Mouse (Mus musculus) embryonic facial prominence, embryonic 12.5 days (tissue): ENCODE results near the gene Capzb. TPM values are rescaled to one million over a fixed set of nuclear protein-coding genes. Genes with fewer than 3 reads are reported as not detected.

Source experiments
- ATAC-seq: fragments of 200-750 bp; cut with Nextera tagmentation; 2 replicates; pipeline ENCODE4 v1.8.0; 2017; ENCODE audit not compliant: insufficient number of reproducible peaks, insufficient read depth, low FRiP score, low TSS enrichment
- H3K27ac ChIP-seq: fragments of 300-500 bp; sonication (generic); 2 replicates; pipeline ENCODE4 v1.5.1; 2016; ENCODE audit warnings: mild to moderate bottlenecking
- H3K27me3 ChIP-seq: fragments of 300-500 bp; sonication (generic); 2 replicates; pipeline ENCODE4 v1.6.1; 2016; ENCODE audit warnings: mild to moderate bottlenecking, moderate library complexity
- H3K36me3 ChIP-seq: fragments of 300-500 bp; sonication (generic); 2 replicates; pipeline ENCODE4 v1.6.1; 2016; ENCODE audit warnings: mild to moderate bottlenecking
- H3K4me1 ChIP-seq: fragments of 300-500 bp; sonication (generic); 2 replicates; pipeline ENCODE4 v1.6.1; 2016
- H3K4me2 ChIP-seq: fragments of 300-500 bp; sonication (generic); replicated peaks from 2 replicates; pipeline ENCODE4 v1.6.1; 2016; ENCODE audit warnings: mild to moderate bottlenecking, moderate library complexity
- H3K4me3 ChIP-seq: fragments of 300-500 bp; sonication (generic); 2 replicates; pipeline ENCODE4 v1.5.1; 2016; ENCODE audit warnings: mild to moderate bottlenecking
- H3K9ac ChIP-seq: fragments of 300-500 bp; sonication (generic); 2 replicates; pipeline ENCODE4 v1.6.1; 2016; ENCODE audit warnings: mild to moderate bottlenecking, moderate library complexity
- H3K9me3 ChIP-seq: fragments of 300-500 bp; sonication (generic); 2 replicates; pipeline ENCODE4 v1.6.1; 2016; ENCODE audit warnings: mild to moderate bottlenecking, moderate library complexity
- WGBS: fragments of 180-500 bp; shearing (Covaris S2); methylation state at CpG from one replicate; pipeline ENCODE4 v1.1.7; 2016; 5-methylcytosine and 5-hydroxymethylcytosine counted together
- polyA plus RNA-seq: library from polyadenylated mRNA; unstranded; fragments of >200 nt; fragmentation: Nextera tagmentation; extraction: Ambion mirVana; gene quantifications from 2 replicates; pipeline ENCODE4 v1.2.1, GENCODE M21; 2016

The Capzb gene
- polyA plus RNA-seq, result 415 TPM in 2 replicates

DNA sequence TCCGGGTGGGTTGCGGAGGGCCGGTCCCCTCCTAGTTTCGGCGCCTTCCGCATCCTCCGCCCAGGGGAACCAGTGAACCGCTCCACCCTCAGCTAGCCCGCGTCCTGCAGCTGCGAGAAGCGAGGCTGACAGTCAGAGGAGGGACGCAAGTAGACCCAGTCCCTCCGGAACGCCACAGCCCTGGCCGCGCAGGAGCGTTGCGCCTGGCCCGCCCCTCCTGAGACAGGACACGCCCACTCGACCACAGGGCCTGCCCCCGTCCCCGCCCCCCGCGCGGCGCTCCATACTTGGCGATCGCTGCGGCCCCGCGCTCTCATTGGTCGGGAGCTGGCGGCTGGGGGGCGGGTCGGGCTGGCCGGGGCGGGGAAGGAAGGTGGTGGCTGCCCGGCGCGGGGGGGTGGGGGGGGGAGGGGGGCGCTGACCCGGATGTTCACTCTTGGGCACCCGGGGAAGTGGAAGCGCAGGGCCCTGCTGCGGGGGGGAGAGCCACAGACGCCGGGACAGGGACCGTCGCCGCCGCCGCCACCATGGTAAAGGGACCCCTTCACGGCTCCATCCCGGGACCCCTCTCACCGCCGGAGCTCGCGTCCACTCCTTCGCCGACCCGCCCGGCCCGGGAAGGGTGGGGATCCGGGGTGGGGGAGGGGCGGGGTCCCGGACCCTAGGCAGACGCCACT is at the start of gene Capzb:
TSS of gene Capzb (plus strand) at position 401 of the 677 bp plus-strand sequence.
- Histone ChIP-seq H3K9ac (peak within 1 kb of the TSS; percentile 98), H3K4me3 (peak within 1 kb of the TSS; percentile 93), H3K27ac (peak within 1 kb of the TSS; percentile 94), H3K4me1 (peaks cover 44% of the 10 kb centered on the region), H3K27me3 (no peaks in the 10 kb centered on the region), H3K4me2 (peak within 1 kb of the TSS; percentile 98), H3K9me3 (no peaks in the 10 kb centered on the region), H3K36me3 (0 out of 2 replicates have a peak, but pooled peaks cover 4% of the 10 kb centered on the region)
- ATAC-seq, result peak; percentile 92
- under 1% methylated on average over 61 of the region's 69 CpGs for WGBS

DNA sequence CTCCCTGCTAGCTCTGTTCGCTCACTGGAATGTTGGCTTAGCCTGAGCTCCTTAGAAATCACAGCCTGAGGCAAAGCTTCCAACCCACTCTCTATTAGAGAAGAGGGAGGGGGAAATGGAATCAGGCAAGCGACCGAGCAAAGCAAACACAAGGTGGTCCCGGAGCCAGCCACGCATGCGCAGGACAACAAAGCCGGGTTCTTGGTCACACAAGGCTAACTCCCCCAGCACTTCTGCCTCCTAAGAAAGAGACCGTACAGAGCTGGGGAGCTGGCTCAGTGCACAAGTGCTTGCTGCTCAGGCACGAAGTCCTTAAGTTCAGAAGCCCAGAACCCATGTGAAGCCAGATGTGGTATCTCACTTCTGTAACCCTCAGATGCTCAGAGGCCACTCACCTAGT is 49.7 kb upstream of the Capzb start:
- H3K27ac ChIP-seq, result peak overlapping the region; percentile 42; the same call in 1 of the 2 replicates
- peaks cover 5% of the 10 kb centered on the region; the same call in 1 of the 2 replicates for H3K9me3 ChIP-seq
- no peak overlapping the region for H3K9ac ChIP-seq
- no peaks in the 10 kb centered on the region for H3K36me3 ChIP-seq
- ATAC-seq, result no peak
- 13% methylated on average over 9 of the region's 9 CpGs for WGBS
- H3K27me3 ChIP-seq, result no peaks in the 10 kb centered on the region
- peaks cover 13% of the 10 kb centered on the region; the same call in 1 of the 2 replicates for H3K4me1 ChIP-seq
- H3K4me2 ChIP-seq, result peak overlapping the region; percentile 27
- H3K4me3 ChIP-seq, result 0 out of 2 replicates have a peak overlapping the region, but pooled peaks have one; percentile 0

DNA sequence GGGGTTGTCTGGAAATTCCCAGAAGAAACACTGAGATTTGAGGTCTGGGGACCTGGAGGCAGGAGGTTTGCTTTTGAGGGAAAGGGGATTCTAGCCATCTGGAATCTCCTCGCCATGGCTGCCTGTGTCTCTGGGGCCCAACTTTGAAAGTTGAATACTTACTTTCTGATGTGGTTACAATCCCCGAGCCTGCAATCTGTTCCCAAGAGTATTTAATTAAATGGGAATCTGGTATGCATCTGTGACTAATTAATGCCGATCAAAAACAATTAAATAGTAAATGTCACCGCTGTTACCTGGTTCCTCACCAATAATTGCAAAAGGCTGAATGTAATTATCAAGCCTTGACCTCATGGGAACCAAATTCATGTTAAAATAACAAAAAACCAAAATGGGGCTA is 48.1 kb upstream of the Capzb start:
- H3K9ac ChIP-seq, result no peak overlapping the region
- peak overlapping the region; percentile 42; the same call in 1 of the 2 replicates for H3K27ac ChIP-seq
- H3K4me3 ChIP-seq, result no peak overlapping the region
- peaks cover 13% of the 10 kb centered on the region; the same call in 1 of the 2 replicates for H3K9me3 ChIP-seq
- no peak for ATAC-seq
- peaks cover 13% of the 10 kb centered on the region; the same call in 1 of the 2 replicates for H3K4me1 ChIP-seq
- 30% methylated on average over 4 of the region's 4 CpGs for WGBS
- H3K4me2 ChIP-seq, result no peak overlapping the region
- H3K27me3 ChIP-seq, result no peaks in the 10 kb centered on the region
- no peaks in the 10 kb centered on the region for H3K36me3 ChIP-seq

DNA sequence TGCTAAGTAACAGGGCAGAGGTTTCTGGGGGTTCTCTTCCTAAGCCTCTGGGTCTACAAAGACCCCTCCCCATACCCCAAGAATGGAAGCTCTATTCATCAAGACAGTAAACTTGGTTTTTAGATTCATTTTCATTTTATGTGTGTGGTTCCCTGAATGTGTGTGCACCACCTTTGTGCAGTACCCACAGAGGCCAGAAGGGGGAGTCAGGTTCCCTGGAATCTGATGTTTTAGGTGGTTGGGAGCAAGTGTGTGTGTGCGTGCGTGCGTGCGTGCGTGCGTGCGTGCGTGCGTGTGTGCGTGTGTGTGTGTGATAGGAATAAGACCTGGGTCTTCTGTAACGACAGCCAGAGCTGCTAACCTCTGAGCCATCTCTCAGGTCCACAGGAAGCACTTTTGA is 47.5 kb upstream of the Capzb start:
- H3K36me3 ChIP-seq, result no peaks in the 10 kb centered on the region

DNA sequence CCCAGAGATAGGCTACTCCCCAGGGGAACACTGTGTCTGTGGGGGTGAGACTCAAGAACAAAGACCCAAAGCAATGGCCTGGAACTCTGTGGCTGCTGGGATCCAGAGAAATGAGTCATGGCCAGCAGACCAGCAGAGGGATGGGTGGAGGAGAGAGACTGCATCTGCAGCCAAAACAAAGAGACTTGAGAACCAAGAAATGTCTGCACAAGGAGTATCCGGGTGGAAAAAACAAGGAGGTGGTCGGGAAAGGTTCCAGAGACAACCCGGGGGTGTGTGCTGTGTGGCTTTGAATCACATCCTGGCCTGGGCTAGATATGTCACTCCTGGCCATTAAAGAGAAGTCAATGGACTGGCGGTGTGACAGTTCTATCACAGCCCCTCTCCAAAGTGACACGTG is 45.9 kb upstream of the Capzb start:
- Histone ChIP-seq H3K4me1 (peaks cover 13% of the 10 kb centered on the region; the same call in 1 of the 2 replicates), H3K9me3 (peaks cover 16% of the 10 kb centered on the region; the same call in 1 of the 2 replicates), H3K27ac (no peak overlapping the region), H3K36me3 (no peaks in the 10 kb centered on the region), H3K4me3 (no peak overlapping the region), H3K9ac (no peak overlapping the region), H3K27me3 (no peaks in the 10 kb centered on the region), H3K4me2 (no peak overlapping the region)
- no peak for ATAC-seq
- WGBS, result 89% methylated on average over 5 of the region's 5 CpGs

More for the DNA sequence above, 47.5 kb upstream of the Capzb start:
- no peak for ATAC-seq
- no peaks in the 10 kb centered on the region for H3K27me3 ChIP-seq
- H3K9me3 ChIP-seq, result peaks cover 16% of the 10 kb centered on the region; the same call in 1 of the 2 replicates
- H3K27ac ChIP-seq, result peak overlapping the region; percentile 51
- peaks cover 13% of the 10 kb centered on the region; the same call in 1 of the 2 replicates for H3K4me1 ChIP-seq
- no peak overlapping the region for H3K4me3 ChIP-seq
- WGBS, result 91% methylated on average over 11 of the region's 11 CpGs
- no peak overlapping the region for H3K9ac ChIP-seq
- no peak overlapping the region for H3K4me2 ChIP-seq

GRCm38 (mm10) chr4:139151370-139151769 is 41.3 kb upstream of the Capzb start:
- Histone ChIP-seq H3K36me3 (no peaks in the 10 kb centered on the region), H3K4me3 (no peak overlapping the region), H3K27ac (no peak overlapping the region), H3K9ac (no peak overlapping the region), H3K4me1 (no peaks in the 10 kb centered on the region), H3K27me3 (no peaks in the 10 kb centered on the region), H3K9me3 (peaks cover 16% of the 10 kb centered on the region; the same call in 1 of the 2 replicates), H3K4me2 (no peak overlapping the region)
- no peak for ATAC-seq
- 69% methylated on average over 6 of the region's 6 CpGs for WGBS

DNA sequence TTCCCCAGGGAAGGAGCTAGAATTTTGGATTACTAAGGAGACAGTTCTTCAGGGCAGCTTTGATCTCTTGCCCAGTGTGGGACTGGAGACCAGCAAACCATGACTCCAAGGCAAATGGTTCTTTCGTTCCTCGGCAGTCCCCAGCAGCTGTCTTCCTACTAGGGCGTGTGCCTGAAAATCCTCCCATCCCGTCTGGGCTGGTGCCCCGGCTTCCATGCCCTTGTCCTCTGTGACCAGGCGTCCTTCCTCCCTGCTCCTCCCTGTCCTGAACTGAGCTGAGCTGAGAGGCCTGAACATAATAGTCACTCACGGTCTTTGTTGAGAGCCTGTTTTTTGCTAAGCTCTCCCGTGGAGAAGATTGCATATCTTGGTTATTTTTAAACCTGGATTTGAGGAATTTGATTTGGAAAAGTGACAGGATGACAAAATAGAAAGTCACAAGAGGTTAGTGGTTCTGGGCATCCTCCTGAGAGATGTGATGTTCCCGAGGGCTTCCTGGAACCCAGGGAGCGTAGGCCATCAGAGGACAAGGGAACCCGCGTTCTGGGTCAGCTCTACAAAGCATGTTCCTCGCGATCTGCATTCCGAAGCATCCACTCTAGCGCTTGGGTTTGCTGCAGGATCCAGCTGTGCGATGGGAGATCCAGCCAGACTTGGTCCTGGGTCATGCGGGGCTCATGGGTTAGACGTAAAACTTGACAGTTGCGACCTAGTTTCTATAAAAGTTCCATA is 38.0 kb upstream of the Capzb start:
- no peak overlapping the region for H3K4me3 ChIP-seq
- H3K27me3 ChIP-seq, result no peaks in the 10 kb centered on the region
- 83% methylated on average over 20 of the region's 20 CpGs for WGBS
- H3K27ac ChIP-seq, result no peak overlapping the region
- no peak overlapping the region for H3K4me2 ChIP-seq
- H3K9ac ChIP-seq, result no peak overlapping the region
- no peaks in the 10 kb centered on the region for H3K36me3 ChIP-seq
- no peaks in the 10 kb centered on the region for H3K4me1 ChIP-seq
- 0 out of 2 replicates have a peak, but pooled peaks cover 3% of the 10 kb centered on the region for H3K9me3 ChIP-seq
- ATAC-seq, result no peak

- Histone ChIP-seq H3K9ac (no peak overlapping the region), H3K27ac (no peak overlapping the region), H3K4me3 (no peak overlapping the region), H3K27me3 (no peaks in the 10 kb centered on the region), H3K9me3 (no peaks in the 10 kb centered on the region), H3K4me2 (no peak overlapping the region), H3K36me3 (no peaks in the 10 kb centered on the region), H3K4me1 (no peaks in the 10 kb centered on the region)
- no peak for ATAC-seq
- 89% methylated on average over 6 of the region's 6 CpGs for WGBS
Observed at GRCm38 (mm10) chr4:139156538-139156937, 36.2 kb upstream of the Capzb start.

GRCm38 (mm10) chr4:139158350-139158749 is 34.3 kb upstream of the Capzb start:
- 80% methylated on average over 14 of the region's 14 CpGs for WGBS
- H3K9me3 ChIP-seq, result no peaks in the 10 kb centered on the region
- H3K27me3 ChIP-seq, result no peaks in the 10 kb centered on the region
- no peak overlapping the region for H3K4me2 ChIP-seq
- H3K27ac ChIP-seq, result no peak overlapping the region
- H3K9ac ChIP-seq, result no peak overlapping the region
- no peak for ATAC-seq
- no peak overlapping the region for H3K4me3 ChIP-seq
- H3K36me3 ChIP-seq, result no peaks in the 10 kb centered on the region
- H3K4me1 ChIP-seq, result no peaks in the 10 kb centered on the region

DNA sequence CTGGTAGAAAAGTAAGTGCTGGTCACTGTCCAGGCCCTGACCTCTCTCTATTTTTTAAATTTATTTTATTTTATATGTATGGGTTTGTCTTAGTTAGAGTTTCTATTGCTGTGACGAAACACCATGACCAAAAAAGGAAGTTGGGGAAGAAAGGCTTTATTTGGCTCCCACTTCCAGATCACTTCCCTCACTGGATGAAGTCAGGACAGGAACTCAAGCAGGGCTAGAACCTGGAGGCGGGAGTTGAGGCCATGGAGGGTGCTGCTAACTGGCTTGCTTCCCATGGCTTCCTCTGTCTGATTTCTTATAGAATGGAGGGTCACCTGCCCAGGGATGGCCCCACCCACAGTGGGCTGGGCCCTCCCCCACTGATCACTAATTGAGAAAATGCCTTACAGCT is 31.6 kb upstream of the Capzb start:
- Histone ChIP-seq H3K27ac (no peak overlapping the region), H3K36me3 (no peaks in the 10 kb centered on the region), H3K27me3 (no peaks in the 10 kb centered on the region), H3K9ac (no peak overlapping the region), H3K9me3 (no peaks in the 10 kb centered on the region), H3K4me3 (no peak overlapping the region), H3K4me2 (no peak overlapping the region), H3K4me1 (no peaks in the 10 kb centered on the region)
- no peak for ATAC-seq
- 86% methylated on average over 2 of the region's 2 CpGs for WGBS

DNA sequence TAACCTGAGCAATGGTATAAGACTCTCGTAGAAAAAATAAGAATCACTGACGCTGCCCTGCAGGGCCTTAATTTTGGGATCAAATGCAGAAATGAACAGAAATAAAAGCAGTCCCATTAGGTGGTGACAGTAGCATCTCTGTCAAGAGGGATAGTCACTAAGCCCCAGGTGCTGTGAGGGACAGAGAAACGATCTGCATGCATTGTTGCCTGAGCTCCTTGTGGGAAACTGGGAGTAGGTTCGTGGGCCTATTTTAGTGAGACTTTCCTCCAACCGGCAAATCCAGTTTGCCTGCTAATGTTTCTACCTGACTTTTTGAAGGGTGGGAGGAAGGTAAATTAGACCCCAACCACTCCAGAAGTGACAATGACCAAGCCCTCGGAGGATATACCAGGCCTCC is 28.6 kb upstream of the Capzb start:
- WGBS, result 82% methylated on average over 6 of the region's 6 CpGs

DNA sequence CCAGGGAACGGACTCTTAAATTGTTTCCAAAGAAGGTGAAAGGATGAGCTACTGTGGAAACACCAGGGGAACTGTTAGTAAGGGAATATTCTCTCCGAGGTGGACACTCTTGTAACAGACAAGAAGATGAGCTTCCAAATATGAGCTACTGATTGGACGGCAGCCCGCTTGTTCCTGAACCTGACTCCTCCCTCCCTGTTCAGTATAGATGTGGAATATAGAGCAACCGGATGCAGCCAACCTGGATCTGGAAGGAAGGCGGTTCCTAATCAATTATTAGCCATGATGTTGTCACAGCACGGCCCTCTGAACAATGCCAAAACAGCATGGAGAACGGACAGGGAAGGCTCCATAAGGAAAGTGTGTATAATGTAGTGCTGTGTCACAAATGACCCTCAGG is 27.4 kb upstream of the Capzb start:
- no peaks in the 10 kb centered on the region for H3K9me3 ChIP-seq
- H3K27ac ChIP-seq, result no peak overlapping the region
- no peak for ATAC-seq
- H3K27me3 ChIP-seq, result no peaks in the 10 kb centered on the region
- H3K36me3 ChIP-seq, result no peaks in the 10 kb centered on the region
- peaks cover 15% of the 10 kb centered on the region for H3K4me1 ChIP-seq
- no peak overlapping the region for H3K9ac ChIP-seq
- H3K4me3 ChIP-seq, result no peak overlapping the region
- H3K4me2 ChIP-seq, result no peak overlapping the region
- WGBS, result 86% methylated on average over 8 of the region's 8 CpGs

More for the DNA sequence above, 28.6 kb upstream of the Capzb start:
- H3K27ac ChIP-seq, result no peak overlapping the region
- no peak overlapping the region for H3K4me2 ChIP-seq
- no peak for ATAC-seq
- H3K27me3 ChIP-seq, result no peaks in the 10 kb centered on the region
- no peaks in the 10 kb centered on the region for H3K9me3 ChIP-seq
- no peak overlapping the region for H3K4me3 ChIP-seq
- peaks cover 5% of the 10 kb centered on the region; the same call in 1 of the 2 replicates for H3K4me1 ChIP-seq
- H3K9ac ChIP-seq, result no peak overlapping the region
- no peaks in the 10 kb centered on the region for H3K36me3 ChIP-seq
